Mouse (Mus musculus): ENCODE data around the gene Sos2.

- TF ChIP-seq TBP (IDR thresholded peaks at IDR 0.05; ENCODE audit: low read depth, low read length) (no peak), POLR2A (IDR thresholded peaks at IDR 0.05; ENCODE audit: control insufficient read depth in 1 of 2, insufficient read depth in 1 of 2, low read depth in 1 of 2, low read length in 2 of 2, poor library complexity in 1 of 2) (no peak), NELFE (IDR thresholded peaks at IDR 0.05; ENCODE audit: low read depth, low read length) (no peak), EP300 (IDR thresholded peaks at IDR 0.05; ENCODE audit: low read depth in 1 of 2, low read length in 2 of 2) (no peak), MAZ (IDR thresholded peaks at IDR 0.05; ENCODE audit: low read depth, low read length) (no peak)
Observed at GRCm38 (mm10) chr12:69634761-69635160, 46.9 kb downstream of the Sos2 start.
